Mouse (Mus musculus) heart, postnatal 4 days (tissue): Measurements from ENCODE around the gene Lmcd1. TPM values are rescaled to one million over a fixed set of nuclear protein-coding genes. Genes with fewer than 3 reads are reported as not detected.
A peak's percentile ranks its signal among the peaks of the same experiment; 100 is the strongest.

Source experiments
- DNase-seq: peaks from one replicate; pipeline ENCODE4 v3.0.0; 2021
- total RNA-seq, 2 experiments: library from RNA; stranded (reverse); gene quantifications; 2 replicates each; pipeline ENCODE4 v1.2.3; 2021

Lmcd1 gene
- total RNA-seq, 2 experiments from 2014 or later, result 55.0 to 63.0 TPM

DNA sequence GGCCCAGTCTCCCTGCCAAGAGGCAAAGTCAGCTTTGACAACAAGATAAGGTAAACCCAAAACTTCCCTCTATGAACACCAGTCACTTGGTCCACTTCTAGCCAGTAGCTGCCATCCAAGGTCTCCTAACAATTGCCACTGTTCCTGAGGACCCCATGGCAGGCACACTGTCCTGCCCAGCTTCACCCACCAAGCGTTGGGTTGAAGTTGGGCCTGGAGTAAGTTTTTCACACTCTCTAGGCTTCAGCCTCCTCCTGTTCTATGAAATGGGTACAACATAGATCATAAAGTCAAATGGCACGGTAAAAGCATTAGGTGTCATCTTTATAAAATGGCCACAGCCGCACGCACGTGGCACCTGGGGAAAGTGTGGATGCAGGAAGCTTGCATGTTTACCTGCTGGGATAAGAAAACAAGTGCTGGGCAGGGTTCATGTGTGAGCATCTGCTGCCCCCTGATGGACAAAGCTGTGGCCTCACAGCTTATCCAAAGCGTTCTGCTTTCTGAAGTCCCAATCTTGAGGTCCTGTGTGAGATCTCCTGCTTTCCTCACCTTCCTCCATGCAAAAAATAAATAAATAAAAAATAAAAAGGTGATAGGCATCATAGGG, 88.9 kb downstream of the Lmcd1 start:
- peak; percentile 85 for DNase-seq

- DNase-seq, result peak; percentile 69
Measured at GRCm38 (mm10) chr6:112364581-112364980, 91.0 kb downstream of the Lmcd1 start.

- DNase-seq, result no peak
Measured at GRCm38 (mm10) chr6:112365294-112365693, 91.7 kb downstream of the Lmcd1 start.

DNA sequence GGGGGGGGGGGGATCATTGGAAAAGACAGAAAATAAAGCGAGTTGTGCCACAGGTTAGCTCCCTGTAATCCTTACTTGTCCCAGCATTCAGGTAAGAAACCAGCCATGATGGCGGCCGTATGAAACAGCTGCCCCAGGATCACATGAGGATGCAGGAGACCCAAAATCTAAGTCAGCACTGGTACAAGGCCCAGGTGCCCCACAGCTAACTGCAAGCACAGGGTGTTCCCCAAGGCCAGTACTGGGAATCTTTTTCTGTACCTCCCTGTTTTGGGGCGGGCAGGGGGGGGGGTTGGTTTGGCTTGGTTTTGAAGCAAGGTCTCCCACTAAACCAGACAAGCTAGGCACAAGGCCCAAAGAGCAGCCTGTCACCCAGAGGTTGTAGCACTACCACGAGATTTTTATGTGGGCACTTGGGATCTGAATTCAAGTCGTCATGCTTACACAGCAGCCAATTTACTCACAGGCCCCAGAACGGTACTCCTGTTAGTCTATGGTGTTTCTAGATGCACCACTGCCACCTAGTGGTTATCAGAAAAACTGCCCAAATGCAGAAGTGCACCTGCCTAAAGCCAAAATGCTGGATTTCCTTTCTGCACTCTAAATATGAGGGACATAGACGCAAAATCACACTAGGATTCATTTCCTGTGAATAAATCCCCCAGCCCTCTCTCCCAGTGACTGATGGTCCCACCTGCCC, 100.5 kb downstream of the Lmcd1 start:
- DNase-seq, result peak; percentile 51

GRCm38 (mm10) chr6:112375661-112376392, 102.3 kb downstream of the Lmcd1 start:
- DNase-seq, result no peak

GRCm38 (mm10) chr6:112379054-112379453, 105.5 kb downstream of the Lmcd1 start:
- no peak for DNase-seq

Other genes starting within 250 kb of the Lmcd1 start
- gene Ssu2, start 114.3 kb downstream of the Lmcd1 start, total RNA-seq, result 1 to 10 TPM; 3.9 to 4.1 TPM
- gene Cav3, start 185.7 kb downstream of the Lmcd1 start, total RNA-seq, result 100 to 1,000 TPM; 154 to 182 TPM
- under 1 TPM; 0.07 to 0.14 TPM for gene Oxtr, start 216.2 kb downstream of the Lmcd1 start, total RNA-seq